Mouse (Mus musculus) T-helper 1 cell (primary cell): Measurements from ENCODE around the gene Mpp4.

Experiments
- in situ Hi-C: fragments of 300-600 bp; cut with MboI, MseI; formaldehyde crosslinking; loops from one replicate; pipeline ENCODE4 v1.15.1; 2025; ENCODE audit warnings: high pct_unique_total_duplicates

Mpp4 gene

GRCm38 (mm10) chr1:59167654-59168425, 4.7 kb upstream of the Mpp4 start:
- in situ Hi-C loops = loop anchor here (5.0 kb wide), 1 partner anchor 69 kb away; the partner anchor contains the start of gene Als2

- in situ Hi-C loops = loop anchor here (5.0 kb wide), 1 partner anchor 71 kb away; the partner anchor contains the start of gene Als2
Observed at GRCm38 (mm10) chr1:59166232-59166905, 3.2 kb upstream of the Mpp4 start.

GRCm38 (mm10) chr1:59163918-59164317, 729 bp upstream of the Mpp4 start:
- in situ Hi-C loops = no loop called here

GRCm38 (mm10) chr1:59162309-59163024, 722 bp downstream of the Mpp4 start:
- in situ Hi-C loops = no loop called here

- in situ Hi-C loops = no loop called here
Observed at GRCm38 (mm10) chr1:59161396-59161795, 1.8 kb downstream of the Mpp4 start.

- in situ Hi-C loops = no loop called here
Observed at GRCm38 (mm10) chr1:59160871-59161270, 2.3 kb downstream of the Mpp4 start.

- in situ Hi-C loops = no loop called here
Observed at GRCm38 (mm10) chr1:59159136-59159535, 4.1 kb downstream of the Mpp4 start.

GRCm38 (mm10) chr1:59158498-59158897, 4.7 kb downstream of the Mpp4 start:
- in situ Hi-C loops = no loop called here

GRCm38 (mm10) chr1:59157846-59158245, 5.3 kb downstream of the Mpp4 start:
- in situ Hi-C loops = no loop called here

- in situ Hi-C loops = no loop called here
Observed at GRCm38 (mm10) chr1:59152346-59152745, 10.8 kb downstream of the Mpp4 start.

GRCm38 (mm10) chr1:59150542-59150941, 12.6 kb downstream of the Mpp4 start:
- in situ Hi-C loops = no loop called here

GRCm38 (mm10) chr1:59144543-59144942, 18.6 kb downstream of the Mpp4 start:
- in situ Hi-C loops = loop anchor here (5.0 to 10.0 kb wide), 2 partner anchors 127 to 380 kb away; no protein-coding TSS in a partner anchor

- in situ Hi-C loops = loop anchor here (5.0 to 10.0 kb wide), 2 partner anchors 126 to 378 kb away; no protein-coding TSS in a partner anchor
Observed at GRCm38 (mm10) chr1:59142809-59143208, 20.4 kb downstream of the Mpp4 start.

GRCm38 (mm10) chr1:59134419-59134818, 28.8 kb downstream of the Mpp4 start:
- in situ Hi-C loops = no loop called here

- in situ Hi-C loops = no loop called here
Observed at GRCm38 (mm10) chr1:59128879-59129278, 34.3 kb downstream of the Mpp4 start.

GRCm38 (mm10) chr1:59125558-59125957, 37.6 kb downstream of the Mpp4 start:
- in situ Hi-C loops = no loop called here

GRCm38 (mm10) chr1:59119720-59120457, 43.3 kb downstream of the Mpp4 start, which contains the start of gene Tmem237:
Gene Tmem237, minus strand, starts transcription at chr1:59120408.
- in situ Hi-C loops = no loop called here

GRCm38 (mm10) chr1:59110524-59110923, 52.7 kb downstream of the Mpp4 start:
- in situ Hi-C loops = no loop called here

- in situ Hi-C loops = no loop called here
Observed at GRCm38 (mm10) chr1:59102071-59102470, 61.1 kb downstream of the Mpp4 start.

- in situ Hi-C loops = no loop called here
Observed at GRCm38 (mm10) chr1:59101020-59101419, 62.2 kb downstream of the Mpp4 start.

GRCm38 (mm10) chr1:59094705-59095104, 68.5 kb downstream of the Mpp4 start, which contains the start of gene C2cd6:
Gene C2cd6, minus strand, starts transcription at chr1:59094900.
- in situ Hi-C loops = loop anchor here (25.0 kb wide), 1 partner anchor 1057 kb away; the partner anchor contains the start of gene Aox1
